Mouse (Mus musculus): ENCODE data around the gene Snrnp70.
A peak's percentile ranks its signal among the peaks of the same experiment; 100 is the strongest.
"Not testable (repeated sequence)": the region's sequence is repeated elsewhere in the genome, so short reads cannot be mapped to it uniquely, and the experiment has no call there.

Gene Snrnp70

GRCm38 (mm10) chr7:45368178-45368577, 27.4 kb downstream of the Snrnp70 start:
- DNase-seq (ENCODE audit: low spot score in 2 of 2) = peak; percentile 54 to 63

DNA sequence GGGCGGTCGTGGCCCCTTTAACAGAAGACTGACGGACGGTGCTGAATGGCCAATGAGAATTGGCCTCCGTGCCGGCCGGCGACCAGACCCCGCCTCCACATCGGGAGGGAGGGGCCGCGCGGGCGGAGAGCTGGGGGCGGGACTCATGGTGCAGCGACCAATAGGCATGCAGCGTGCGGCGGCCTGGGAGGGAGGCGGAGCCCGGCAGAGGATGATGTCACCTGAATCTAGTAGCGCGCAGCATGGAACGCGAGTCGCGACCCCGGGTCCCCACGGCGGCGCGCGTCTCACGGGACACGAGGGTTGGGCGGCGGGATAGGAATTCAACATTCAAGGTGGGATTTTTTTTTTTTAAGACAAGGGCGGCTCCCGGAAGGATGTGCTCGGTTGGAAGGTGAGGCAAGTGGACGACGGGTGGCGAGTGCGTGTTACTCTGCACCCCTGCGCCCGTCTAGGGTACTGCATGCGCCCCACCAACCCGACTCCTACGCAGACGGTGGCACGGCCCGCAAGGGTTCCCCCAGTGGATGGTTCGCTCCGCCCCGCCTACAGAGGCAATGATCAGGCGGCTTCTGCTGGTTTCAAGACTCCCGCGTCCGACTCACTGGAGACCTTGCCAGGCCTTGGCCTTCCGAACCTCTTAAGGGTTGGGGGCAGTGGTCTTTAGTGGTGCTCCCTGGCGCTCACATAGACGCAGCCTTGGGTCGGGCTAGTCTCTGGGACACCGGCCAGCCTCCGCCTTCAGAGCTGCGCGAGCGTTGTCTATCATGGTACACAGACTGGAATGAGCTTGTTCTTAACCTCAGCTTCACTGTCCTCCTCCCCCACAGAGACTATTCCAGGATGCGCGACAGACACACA, 28.3 kb downstream of the Snrnp70 start:
- peak; percentile 99 for DNase-seq (ENCODE audit: low spot score in 2 of 2)

DNA sequence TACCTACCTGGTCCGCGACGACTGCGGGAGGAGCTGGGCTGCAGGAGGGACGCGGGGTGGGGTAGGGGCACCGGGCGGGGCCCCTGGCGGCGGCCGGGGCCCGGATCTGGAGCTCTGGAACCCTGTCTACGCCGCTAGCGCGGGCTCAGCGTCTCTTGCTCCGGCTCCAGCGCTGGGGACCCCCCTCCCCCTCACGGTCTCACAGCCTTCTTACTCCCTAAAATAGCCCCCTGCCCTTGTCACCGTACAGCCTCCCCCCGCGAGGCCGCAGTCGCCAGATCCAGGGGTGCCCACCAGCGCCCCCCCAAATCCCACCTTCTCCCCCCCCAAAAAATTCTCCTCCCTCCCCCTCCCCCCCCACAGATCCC, 28.9 kb downstream of the Snrnp70 start, which contains the start of gene Ppfia3:
Gene Ppfia3, minus strand, starts transcription at position 368 of the 368 bp plus-strand sequence.
- DNase-seq (ENCODE audit: low spot score in 2 of 2) = no peak

- DNase-seq (ENCODE audit: low spot score in 2 of 2) = peak in 1 of 2 experiments; percentile 67
Observed at GRCm38 (mm10) chr7:45365742-45366651, 29.5 kb downstream of the Snrnp70 start.

- no peak for DNase-seq (ENCODE audit: low spot score in 2 of 2)
Observed at GRCm38 (mm10) chr7:45363983-45364382, 31.6 kb downstream of the Snrnp70 start.

GRCm38 (mm10) chr7:45362801-45363200, 32.7 kb downstream of the Snrnp70 start:
- DNase-seq (ENCODE audit: low spot score in 2 of 2) = peak; percentile 60 to 62

- peak; percentile 90 to 93 for DNase-seq (ENCODE audit: low spot score in 2 of 2)
Observed at GRCm38 (mm10) chr7:45361243-45361804, 34.2 kb downstream of the Snrnp70 start.

DNA sequence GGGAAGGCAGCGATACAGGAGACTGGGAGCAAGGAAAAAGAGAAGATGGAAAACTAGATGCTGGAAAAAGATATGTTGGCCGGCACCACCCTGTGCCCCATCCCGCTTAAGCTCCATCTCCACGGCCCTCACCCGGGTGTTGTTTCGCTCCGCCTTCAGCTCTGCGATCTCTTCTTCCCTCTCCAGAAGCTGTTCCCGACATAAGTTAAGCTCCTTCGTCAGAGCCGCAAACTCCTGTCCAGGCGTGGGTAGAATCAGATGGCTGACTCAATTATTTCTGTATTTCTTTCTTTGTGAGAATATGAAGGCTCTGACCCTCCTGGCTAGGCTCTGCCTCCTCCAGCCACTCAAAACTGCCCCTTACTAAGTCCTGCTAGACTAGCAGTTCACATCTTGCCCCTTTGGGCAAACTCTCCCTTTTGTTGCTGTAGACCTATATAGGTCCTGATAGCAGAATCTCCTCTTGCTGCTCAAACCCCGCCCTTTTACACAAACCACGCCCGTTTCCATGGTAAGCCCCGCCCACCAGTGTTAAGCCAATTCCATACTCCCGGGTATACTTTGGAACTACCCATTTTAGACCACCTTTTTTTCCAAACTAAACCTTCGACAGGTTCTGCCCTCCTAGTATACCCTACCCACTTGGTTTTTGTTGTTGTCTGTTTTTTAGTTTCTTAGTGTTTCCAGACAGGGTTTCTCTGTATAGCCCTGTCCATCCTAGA, 35.0 kb downstream of the Snrnp70 start:
- DNase-seq (ENCODE audit: low spot score in 2 of 2) = no peak

- not testable (repeated sequence) for DNase-seq (ENCODE audit: low spot score in 2 of 2)
Observed at GRCm38 (mm10) chr7:45359081-45359480, 36.5 kb downstream of the Snrnp70 start.

GRCm38 (mm10) chr7:45356087-45356486, 39.5 kb downstream of the Snrnp70 start:
- no peak for DNase-seq (ENCODE audit: low spot score in 2 of 2)

DNA sequence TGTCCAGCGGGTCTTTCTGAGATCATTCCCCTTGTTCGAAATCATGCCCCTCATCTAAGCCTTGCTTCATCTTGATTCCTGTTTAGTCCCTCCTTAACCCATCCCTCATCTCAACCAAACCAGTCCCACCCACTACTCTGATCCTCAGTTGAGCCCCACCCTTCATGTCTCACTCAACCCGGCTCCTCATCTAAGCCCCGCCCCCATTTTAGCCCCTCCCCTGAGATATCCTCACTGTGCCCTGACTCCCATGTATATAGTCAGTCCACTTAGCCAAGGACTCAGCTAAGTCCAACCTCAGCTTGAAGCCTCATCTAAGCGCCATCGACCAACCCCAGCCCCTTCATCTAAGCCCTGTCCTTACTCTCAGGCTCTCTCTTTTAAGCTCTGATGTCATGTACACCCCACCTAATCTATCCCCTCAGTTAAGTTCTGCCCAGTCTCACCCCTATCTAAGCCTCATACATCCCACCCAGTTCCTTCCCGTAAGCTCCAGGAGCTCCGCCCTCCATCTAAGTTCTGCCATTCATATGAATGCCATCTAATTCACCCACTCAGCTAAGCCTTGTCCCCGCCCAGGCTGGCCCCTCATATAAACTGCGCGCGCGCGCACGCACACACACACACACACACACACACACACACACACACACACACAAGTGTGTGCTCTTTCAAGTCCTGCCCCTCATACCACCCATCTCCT, 40.1 kb downstream of the Snrnp70 start:
- no peak for DNase-seq (ENCODE audit: low spot score in 2 of 2)

DNA sequence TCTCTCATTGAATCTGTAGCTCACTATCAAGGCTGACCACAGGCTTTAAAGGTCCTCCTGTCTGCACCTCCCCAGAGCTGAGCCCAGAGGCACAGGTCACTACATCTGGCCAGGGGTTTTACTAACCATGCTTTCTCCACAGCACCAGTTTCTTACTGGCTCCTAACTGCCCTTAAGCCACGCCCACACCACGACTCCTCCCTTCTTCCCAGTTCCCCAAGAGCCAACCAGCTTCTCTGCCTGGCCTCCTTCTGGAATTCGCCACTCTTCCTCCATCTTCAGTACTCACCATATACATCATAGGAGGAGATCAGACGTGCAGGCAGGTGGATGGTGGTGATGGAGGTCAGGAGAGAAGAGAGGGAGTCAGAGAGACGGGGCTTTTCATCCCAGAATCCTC, 42.5 kb downstream of the Snrnp70 start:
- DNase-seq (ENCODE audit: low spot score in 2 of 2) = no peak

- no peak for DNase-seq (ENCODE audit: low spot score in 2 of 2)
Observed at GRCm38 (mm10) chr7:45346905-45347304, 48.6 kb downstream of the Snrnp70 start.

- DNase-seq (ENCODE audit: low spot score in 2 of 2) = peak in 1 of 2 experiments; percentile 40
Observed at GRCm38 (mm10) chr7:45343543-45343942, 52.0 kb downstream of the Snrnp70 start.

GRCm38 (mm10) chr7:45342081-45342480, 53.5 kb downstream of the Snrnp70 start:
- DNase-seq (ENCODE audit: low spot score in 2 of 2) = no peak

DNA sequence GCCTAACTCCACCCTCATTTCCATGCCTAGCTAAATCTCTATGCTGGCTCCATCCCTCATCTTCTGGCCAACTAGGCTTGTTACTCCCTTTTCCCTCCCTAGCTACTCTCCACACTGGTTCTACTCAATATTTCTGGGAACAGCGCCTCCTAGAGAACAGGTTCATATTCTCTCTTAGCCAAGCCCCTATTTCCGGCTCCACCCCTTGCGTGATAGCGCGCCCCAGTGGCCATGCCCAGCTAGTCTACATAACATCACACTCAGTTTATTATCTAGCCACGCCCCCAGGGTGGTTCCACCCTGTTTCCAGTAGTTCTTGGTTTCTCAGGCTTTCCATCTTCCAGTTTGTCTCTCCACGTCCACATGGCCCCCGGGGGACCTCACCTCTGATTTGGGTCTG, 54.2 kb downstream of the Snrnp70 start:
- DNase-seq (ENCODE audit: low spot score in 2 of 2) = peak; percentile 83 to 84

GRCm38 (mm10) chr7:45340669-45341068, 54.9 kb downstream of the Snrnp70 start:
- DNase-seq (ENCODE audit: low spot score in 2 of 2) = peak; percentile 51 to 62

- no peak for DNase-seq (ENCODE audit: low spot score in 2 of 2)
Observed at GRCm38 (mm10) chr7:45340066-45340442, 55.5 kb downstream of the Snrnp70 start.

DNA sequence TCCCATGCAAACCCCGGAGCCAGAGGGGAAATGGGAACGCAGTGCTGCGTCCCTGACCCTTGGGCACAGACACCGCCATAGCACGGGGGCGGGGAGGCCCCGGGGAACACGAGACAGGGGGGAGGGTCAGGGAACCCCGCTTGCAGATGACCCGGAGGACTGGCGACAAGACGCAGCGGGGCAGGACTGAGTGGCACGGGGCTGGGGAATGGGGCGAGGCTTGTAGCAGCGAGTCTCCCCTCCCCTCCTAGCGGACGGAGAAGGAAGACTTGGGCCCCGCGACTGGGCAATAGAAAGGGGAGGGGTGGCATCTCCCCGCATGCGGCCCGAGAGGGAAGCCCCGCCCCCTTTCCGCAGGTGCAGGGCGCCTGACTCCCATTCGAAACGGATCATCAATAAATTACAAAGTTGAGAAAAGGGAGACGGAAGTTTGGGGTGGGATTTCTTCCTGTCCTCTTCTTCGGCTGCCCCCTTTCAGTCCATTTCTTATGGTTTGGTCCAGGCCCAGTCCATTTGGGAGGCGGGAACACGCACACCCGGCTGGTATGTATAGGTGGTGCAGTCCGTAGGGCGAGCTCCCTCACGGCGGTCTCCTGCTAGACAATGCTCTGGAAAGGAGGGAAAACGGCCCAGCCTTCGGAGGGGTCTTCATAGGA, 56.0 kb downstream of the Snrnp70 start:
- DNase-seq (ENCODE audit: low spot score in 2 of 2) = peak; percentile 68 to 75

Measured in right cerebral cortex, postnatal 10 days (tissue).